Mouse (Mus musculus): ENCODE data around the gene Olfr331. TPM values are rescaled to one million over a fixed set of nuclear protein-coding genes. Genes with fewer than 3 reads are reported as not detected.
A peak's percentile ranks its signal among the peaks of the same experiment; 100 is the strongest.
"Not testable (repeated sequence)": the region's sequence is repeated elsewhere in the genome, so short reads cannot be mapped to it uniquely, and the experiment has no call there.

The Olfr331 gene
- not detected for total RNA-seq (2021)
- long read RNA-seq, experiment 1: 0 reads
- long read RNA-seq, experiment 2: 0 reads

- DNase-seq (ENCODE audit: low spot score in 2 of 2): not testable (repeated sequence)
These were observed at the start of gene Olfr331 for GRCm38 (mm10) chr11:58502472-58502871. TSS of gene Olfr331 (minus strand) at chr11:58502572.

GRCm38 (mm10) chr11:58546322-58546721 is 44.0 kb upstream of the Olfr331 start, which contains the start of gene Olfr329-ps:
TSS of gene Olfr329-ps (minus strand) at chr11:58546422.
- no peak for DNase-seq (ENCODE audit: low spot score in 2 of 2)

DNA sequence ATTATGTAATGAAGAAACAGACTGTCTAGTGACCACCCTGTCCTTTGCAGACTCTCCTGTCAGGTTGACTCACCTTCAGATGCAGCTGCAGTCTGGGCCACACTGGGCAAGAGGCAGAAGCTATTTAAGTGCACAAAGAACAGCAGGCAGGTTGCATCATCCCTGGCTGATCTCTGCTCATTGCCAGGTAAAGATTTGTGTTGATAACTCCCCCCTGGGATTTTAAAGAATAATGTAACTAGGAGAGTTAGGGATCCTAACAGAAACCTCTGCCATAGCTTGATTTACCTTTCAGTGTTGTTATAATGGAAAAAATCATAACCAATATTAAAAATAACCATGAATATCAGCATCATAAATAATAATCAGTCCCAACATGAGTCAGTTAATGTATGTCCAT is 32.4 kb upstream of the Olfr331 start, which contains the start of gene Olfr330:
TSS of gene Olfr330 (minus strand) at position 101 of the 400 bp plus-strand sequence.
- not testable (repeated sequence) for DNase-seq (ENCODE audit: low spot score in 2 of 2)

DNA sequence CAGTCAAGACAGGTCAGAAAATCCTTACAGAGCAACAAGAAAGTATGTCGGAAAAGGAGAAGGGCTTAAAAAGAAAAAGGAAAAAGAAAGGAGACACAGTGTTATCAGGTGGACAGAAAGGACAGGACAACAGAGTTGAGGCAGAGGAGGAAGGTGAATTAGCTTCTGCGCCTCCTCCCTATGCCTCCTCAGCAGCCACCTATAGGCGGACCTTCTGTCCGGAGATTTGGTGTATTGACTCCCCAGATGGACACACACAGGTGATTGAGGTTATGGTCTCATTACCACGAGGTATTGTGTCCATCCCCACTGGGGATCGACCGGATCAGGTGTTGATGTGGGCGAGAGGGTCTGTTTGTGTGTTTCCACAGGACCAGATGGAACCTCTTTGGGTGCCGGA is 17.4 kb upstream of the Olfr331 start:
- peak; percentile 11 to 15 for DNase-seq (ENCODE audit: low spot score in 2 of 2)

- peak; percentile 91 to 98 for DNase-seq (ENCODE audit: low spot score in 2 of 2)
These were observed 16.5 kb upstream of the Olfr331 start for GRCm38 (mm10) chr11:58518916-58519315.

GRCm38 (mm10) chr11:58509058-58509457 is 6.7 kb upstream of the Olfr331 start:
- not testable (repeated sequence) for DNase-seq (ENCODE audit: low spot score in 2 of 2)

GRCm38 (mm10) chr11:58499290-58499689 is 3.1 kb downstream of the Olfr331 start:
- DNase-seq (ENCODE audit: low spot score in 2 of 2): no peak

GRCm38 (mm10) chr11:58498761-58499160 is 3.6 kb downstream of the Olfr331 start:
- DNase-seq (ENCODE audit: low spot score in 2 of 2): no peak

GRCm38 (mm10) chr11:58492455-58492854 is 9.9 kb downstream of the Olfr331 start, which contains the start of gene Olfr332:
TSS of gene Olfr332 (minus strand) at chr11:58492555.
- no peak for DNase-seq (ENCODE audit: low spot score in 2 of 2)

- no peak for DNase-seq (ENCODE audit: low spot score in 2 of 2)
These were observed 40.2 kb downstream of the Olfr331 start, which contains the start of gene Olfr30 for GRCm38 (mm10) chr11:58462170-58462569. TSS of gene Olfr30 (minus strand) at chr11:58462270.

DNA sequence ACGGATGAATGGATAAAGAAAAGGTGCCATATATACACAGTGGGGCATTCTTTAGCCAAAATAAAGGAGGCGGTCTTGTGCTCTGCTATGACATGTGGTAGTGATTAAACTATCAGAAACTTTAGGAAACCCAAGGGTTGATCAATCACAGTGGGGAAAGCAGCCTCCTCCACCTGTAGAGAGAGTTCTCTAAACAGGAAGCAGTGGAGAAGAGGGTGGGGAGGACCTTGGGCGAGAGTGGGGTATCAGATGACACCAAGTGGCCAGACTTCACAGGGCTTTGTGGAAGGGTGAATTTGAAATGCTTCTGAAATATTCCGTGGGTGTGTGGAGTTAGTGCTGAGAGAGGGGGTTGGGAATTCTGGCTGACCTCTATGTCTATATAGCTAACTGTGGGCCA is 48.8 kb downstream of the Olfr331 start:
- DNase-seq (ENCODE audit: low spot score in 2 of 2): no peak

DNA sequence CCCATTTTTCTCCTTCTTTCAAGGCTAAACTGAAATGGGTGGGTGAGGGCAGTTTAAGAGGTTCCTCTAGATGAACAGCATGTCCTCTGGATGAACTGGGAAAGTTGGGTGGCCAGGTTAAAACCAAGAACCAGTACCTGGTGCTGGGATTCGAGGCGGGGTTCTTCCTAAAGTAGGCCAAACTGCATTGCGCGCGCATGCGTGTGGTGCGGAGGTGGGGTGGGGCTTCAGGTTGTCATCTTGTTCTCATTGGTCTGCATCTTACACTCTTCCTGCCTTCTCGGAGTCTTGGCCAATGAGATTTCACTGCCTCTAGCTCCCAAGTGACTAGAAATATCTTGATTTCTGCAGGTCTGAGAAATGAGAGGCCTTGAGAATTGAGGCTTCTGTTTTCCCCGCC is 49.6 kb downstream of the Olfr331 start, which contains the start of gene Lypd9:
TSS of gene Lypd9 (minus strand) at position 165 of the 400 bp plus-strand sequence.
- no peak for DNase-seq (ENCODE audit: low spot score in 2 of 2)

Other genes with a start within 250 kb of the Olfr331 start
- under 1 TPM; 0.28 to 0.85 TPM for gene 4930438A08Rik, start 227.8 kb downstream of the Olfr331 start, total RNA-seq (2021)
- gene Zfp692, start 195.5 kb downstream of the Olfr331 start, total RNA-seq (2021): 10 to 100 TPM; 13.4 to 15.0 TPM
- 10 to 100 TPM; 45.8 to 49.7 TPM for gene Zfp672, start 172.2 kb downstream of the Olfr331 start, total RNA-seq (2021)
- 10 to 100 TPM; 47.4 to 54.1 TPM for gene Sh3bp5l, start 171.8 kb downstream of the Olfr331 start, total RNA-seq (2021)
- not detected for gene Lypd8, start 123.5 kb downstream of the Olfr331 start, total RNA-seq (2021)
- gene 1810065E05Rik, start 81.5 kb downstream of the Olfr331 start, total RNA-seq (2021): not detected
- not detected for gene Gm12253, start 70.0 kb downstream of the Olfr331 start, total RNA-seq (2021)
- not detected for gene Lypd9, start 49.6 kb downstream of the Olfr331 start, total RNA-seq (2021)
- gene Olfr30, start 40.3 kb downstream of the Olfr331 start, total RNA-seq (2021): not detected
- gene Olfr332, start 10.0 kb downstream of the Olfr331 start, total RNA-seq (2021): not detected
- gene Olfr330, start 32.3 kb upstream of the Olfr331 start, total RNA-seq (2021): 1 to 10 TPM; 1.1 to 1.4 TPM
- gene Olfr329-ps, start 43.9 kb upstream of the Olfr331 start, total RNA-seq (2021): 1 to 10 TPM in 1 of 2 experiments, under 1 TPM in 1; 0.45 to 1.0 TPM
- under 1 TPM; 0.28 to 0.45 TPM for gene Olfr328, start 53.1 kb upstream of the Olfr331 start, total RNA-seq (2021)
- gene Olfr224, start 68.0 kb upstream of the Olfr331 start, total RNA-seq (2021): not detected
- not detected for gene Olfr325, start 75.2 kb upstream of the Olfr331 start, total RNA-seq (2021)
- not detected for gene Olfr324, start 92.5 kb upstream of the Olfr331 start, total RNA-seq (2021)
- not detected for gene 2210407C18Rik, start 113.5 kb upstream of the Olfr331 start, total RNA-seq (2021)
- not detected for gene Olfr323, start 127.9 kb upstream of the Olfr331 start, total RNA-seq (2021)
- 1 to 10 TPM in 1 of 2 experiments, under 1 TPM in 1; 0.90 to 1.8 TPM for gene Trim58, start 137.9 kb upstream of the Olfr331 start, total RNA-seq (2021)
- not detected for gene Olfr322, start 156.2 kb upstream of the Olfr331 start, total RNA-seq (2021)
- not detected for gene Olfr320, start 178.5 kb upstream of the Olfr331 start, total RNA-seq (2021)
- gene Olfr319, start 196.6 kb upstream of the Olfr331 start, total RNA-seq (2021): not detected
- not detected for gene Olfr318, start 221.4 kb upstream of the Olfr331 start, total RNA-seq (2021)
- not detected for gene Olfr317, start 236.6 kb upstream of the Olfr331 start, total RNA-seq (2021)